Mouse (Mus musculus) spleen, adult 2 months (tissue): ENCODE results near the gene Shc3.

Experiments used
- CTCF ChIP-seq: fragments of 200-500 bp; IDR thresholded peaks from 2 replicates; pipeline ENCODE4 v1.5.1; 2011; ENCODE audit warnings: mild to moderate bottlenecking, inconsistent platforms; ENCODE audit not compliant: insufficient read depth, insufficient read length, insufficient replicate concordance; ENCODE audit errors: extremely low read depth
- POLR2A ChIP-seq: fragments of 200-500 bp; IDR thresholded peaks from 2 replicates; pipeline ENCODE4 v1.6.1; 2011; ENCODE audit warnings: low read depth, low read length, inconsistent platforms

DNA sequence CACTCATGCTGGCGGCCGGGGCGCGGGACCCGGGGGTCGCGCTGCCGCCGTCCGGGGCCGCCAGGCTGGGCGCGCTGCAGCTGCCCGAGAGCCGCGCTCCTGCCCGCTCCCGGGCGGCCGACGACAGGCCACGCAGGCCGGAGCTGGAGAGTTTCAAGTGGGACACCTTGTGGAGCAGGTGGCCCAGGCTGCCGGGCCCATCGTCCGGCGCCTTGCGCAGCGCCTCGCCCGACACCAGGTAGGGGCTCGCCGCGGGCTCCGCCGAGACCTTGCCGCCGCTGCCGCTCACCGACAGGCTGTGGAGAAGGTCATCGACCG, 2.2 kb downstream of the Shc3 start:
- TF ChIP-seq CTCF, result no peak
- TF ChIP-seq POLR2A, result no peak
